Mouse (Mus musculus) C2C12 (cell line): ENCODE measurements at regions not wholly inside any gene's neighbourhood (a gene's known extent, or its start where the extent isn't known, plus 50 kb on each side); places are given as distances from the start of the nearest gene placed in this dataset.

Experiments
- CEBPB ChIP-seq: IDR thresholded peaks from one replicate; pipeline ENCODE4 v1.6.1; 2011; ENCODE audit warnings: low read depth, mild to moderate bottlenecking, control low read depth, moderate library complexity
- CTCF ChIP-seq: IDR thresholded peaks from one replicate; pipeline ENCODE4 v1.5.1; 2011; ENCODE audit not compliant: control insufficient read depth, insufficient read depth, insufficient read length
- MAX ChIP-seq: IDR thresholded peaks from one replicate; pipeline ENCODE4 v1.6.1; 2011; ENCODE audit warnings: mild to moderate bottlenecking, control low read depth
- MYOG ChIP-seq: IDR thresholded peaks from one replicate; pipeline ENCODE4 v1.6.1; 2011; ENCODE audit not compliant: control insufficient read depth, insufficient read length; ENCODE audit errors: extremely low read depth
- USF1 ChIP-seq: IDR thresholded peaks from one replicate; pipeline ENCODE4 v1.6.1; 2011; ENCODE audit warnings: low read depth, mild to moderate bottlenecking, control low read depth, moderate library complexity

DNA sequence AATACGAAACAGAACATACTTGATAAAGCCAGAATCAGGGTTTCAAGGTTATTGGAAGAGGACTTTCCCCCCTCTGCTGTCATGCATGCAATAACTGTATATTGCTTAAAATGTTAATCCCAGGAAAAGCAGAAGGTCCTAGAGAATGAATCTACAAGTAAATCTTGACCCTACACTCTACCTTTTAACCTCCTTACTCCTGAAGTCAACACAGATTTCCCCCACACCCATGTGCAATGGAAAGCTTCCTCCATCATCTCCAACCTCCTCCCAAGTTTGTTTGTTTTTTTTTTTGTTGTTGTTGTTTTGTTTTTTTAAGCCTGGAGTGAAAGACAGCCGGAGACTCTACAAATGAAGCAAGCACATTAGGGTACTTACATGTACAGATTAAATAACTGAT, 55.9 kb upstream of the Ifne start:
- TF ChIP-seq CEBPB (no peak), CTCF (no peak), MAX (no peak), MYOG (no peak), USF1 (no peak)
